Mouse (Mus musculus): ENCODE data around the gene Wwox.

- no peak for TF ChIP-seq HCFC1 (IDR thresholded peaks at IDR 0.05; ENCODE audit: borderline replicate concordance, insufficient read depth, low read length)
- TF ChIP-seq ZNF384 (IDR thresholded peaks at IDR 0.05; ENCODE audit: low read depth, low read length): no peak
- TF ChIP-seq MAFK (IDR thresholded peaks at IDR 0.05; ENCODE audit: insufficient read depth, low read depth, low read length): no peak
These were observed 101.7 kb downstream of the Wwox start for GRCm38 (mm10) chr8:114541132-114541531.

Measured in ES-E14 (cell line).